Mouse (Mus musculus): ENCODE measurements at regions not wholly inside any gene's neighbourhood (a gene's known extent, or its start where the extent isn't known, plus 50 kb on each side); places are given as distances from the start of the nearest gene placed in this dataset.
A peak's percentile ranks its signal among the peaks of the same experiment; 100 is the strongest.

- Histone ChIP-seq H3K27me3 (replicated peaks; ENCODE audit: control insufficient read depth, insufficient read depth, low read length) (0 out of 2 replicates have a peak, but pooled peaks cover 4% of the 10 kb centered on the region), H3K4me2 (ENCODE audit: low read length) (no peak overlapping the region), H3K27ac (ENCODE audit: low read depth) (peak overlapping the region; percentile 66), H3K9ac (ENCODE audit: low read length) (no peak overlapping the region), H3K4me1 (replicated peaks; ENCODE audit: control insufficient read depth, insufficient read depth, low read length) (peaks cover 35% of the 10 kb centered on the region), H3K36me3 (ENCODE audit: control insufficient read depth, insufficient read depth, low read length) (no peaks in the 10 kb centered on the region), H3K4me3 (ENCODE audit: low read depth, low read length) (no peak overlapping the region), H3K9me3 (ENCODE audit: control insufficient read depth, low read length) (no peaks in the 10 kb centered on the region)
- WGBS, result 33% methylated on average over 10 of the region's 10 CpGs
- DNase-seq (ENCODE audit: low spot score) (no peak), ATAC-seq (replicated peaks; ENCODE audit: low FRiP score, low TSS enrichment, low read depth) (no peak; the same call in 1 of the 2 replicates)
These were observed 105.2 kb upstream of the Pkdcc start for GRCm38 (mm10) chr17:83109792-83110440.

DNA sequence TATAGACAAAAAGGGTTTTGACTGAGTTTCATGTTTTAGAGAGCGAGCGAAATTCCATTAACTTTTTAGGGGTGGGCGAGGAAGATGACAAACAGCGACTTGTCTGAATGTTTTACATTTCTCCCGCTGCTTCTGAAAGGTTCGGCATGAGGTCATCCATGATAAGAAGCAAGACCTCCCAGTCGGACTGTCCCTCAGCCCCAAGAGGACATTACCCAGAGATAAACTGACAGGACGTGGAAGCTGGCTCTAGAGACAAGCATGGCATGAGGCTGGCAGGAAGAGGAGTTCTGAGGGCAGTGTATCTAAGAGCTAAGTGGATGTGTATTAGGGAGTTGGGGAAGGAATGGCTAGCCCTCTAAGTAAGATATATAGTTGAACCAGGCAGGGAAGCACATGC, 104.5 kb upstream of the Pkdcc start:
- Histone ChIP-seq H3K9me3 (ENCODE audit: control insufficient read depth, low read length) (no peaks in the 10 kb centered on the region), H3K27ac (ENCODE audit: low read depth) (peak overlapping the region; percentile 66), H3K4me1 (replicated peaks; ENCODE audit: control insufficient read depth, insufficient read depth, low read length) (peaks cover 41% of the 10 kb centered on the region), H3K4me3 (ENCODE audit: low read depth, low read length) (no peak overlapping the region), H3K9ac (ENCODE audit: low read length) (no peak overlapping the region), H3K27me3 (replicated peaks; ENCODE audit: control insufficient read depth, insufficient read depth, low read length) (0 out of 2 replicates have a peak, but pooled peaks cover 4% of the 10 kb centered on the region), H3K4me2 (ENCODE audit: low read length) (no peak overlapping the region), H3K36me3 (ENCODE audit: control insufficient read depth, insufficient read depth, low read length) (no peaks in the 10 kb centered on the region)
- WGBS, result 16% methylated on average over 8 of the region's 8 CpGs
- ATAC-seq (replicated peaks; ENCODE audit: low FRiP score, low TSS enrichment, low read depth) (0 out of 2 replicates have a peak, but pooled peaks have one; percentile 21), DNase-seq (ENCODE audit: low spot score) (no peak)

- Histone ChIP-seq H3K9me3 (ENCODE audit: control insufficient read depth, low read length) (no peaks in the 10 kb centered on the region), H3K27ac (ENCODE audit: low read depth) (no peak overlapping the region), H3K4me1 (replicated peaks; ENCODE audit: control insufficient read depth, insufficient read depth, low read length) (peaks cover 34% of the 10 kb centered on the region), H3K27me3 (replicated peaks; ENCODE audit: control insufficient read depth, insufficient read depth, low read length) (0 out of 2 replicates have a peak, but pooled peaks cover 4% of the 10 kb centered on the region), H3K36me3 (ENCODE audit: control insufficient read depth, insufficient read depth, low read length) (no peaks in the 10 kb centered on the region), H3K9ac (ENCODE audit: low read length) (no peak overlapping the region), H3K4me3 (ENCODE audit: low read depth, low read length) (no peak overlapping the region), H3K4me2 (ENCODE audit: low read length) (no peak overlapping the region)
- 62% methylated on average over 4 of the region's 4 CpGs for WGBS
- DNase-seq (ENCODE audit: low spot score), result no peak
- ATAC-seq (replicated peaks; ENCODE audit: low FRiP score, low TSS enrichment, low read depth), result no peak
These were observed 99.9 kb upstream of the Pkdcc start for GRCm38 (mm10) chr17:83115146-83115545.

DNA sequence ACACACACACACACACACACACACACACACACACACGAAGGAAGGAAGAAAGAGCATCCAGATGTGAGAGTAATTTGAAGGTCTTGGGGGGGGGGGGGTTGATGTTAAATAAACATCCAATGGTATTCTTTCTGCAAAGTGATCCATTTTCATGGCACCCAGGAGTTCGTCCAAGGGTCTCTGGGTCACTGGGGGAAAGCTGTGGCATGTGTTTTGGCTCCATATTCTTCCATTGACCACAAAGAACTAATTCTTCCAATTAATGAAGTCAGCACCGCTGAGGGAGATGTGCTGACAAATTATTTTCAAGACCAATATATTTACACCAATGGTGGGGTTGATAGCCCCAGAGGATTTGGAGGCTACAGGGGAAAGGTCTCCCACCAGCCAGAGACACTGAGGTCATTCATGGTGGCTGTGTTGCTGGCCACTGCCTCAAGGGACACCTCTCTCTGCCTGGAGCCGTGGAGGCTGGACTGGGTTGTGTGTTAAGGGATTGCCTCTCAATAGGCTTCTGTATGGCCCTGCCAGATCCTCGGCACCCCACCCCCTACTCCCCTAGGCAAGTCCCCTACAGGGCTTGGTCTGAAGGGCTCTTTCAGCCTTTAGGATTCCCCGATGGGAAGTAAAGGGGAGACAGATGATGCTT, 99.1 kb upstream of the Pkdcc start:
- Histone ChIP-seq H3K9ac (ENCODE audit: low read length) (no peak overlapping the region), H3K27me3 (replicated peaks; ENCODE audit: control insufficient read depth, insufficient read depth, low read length) (peaks cover 4% of the 10 kb centered on the region; the same call in 1 of the 2 replicates), H3K9me3 (ENCODE audit: control insufficient read depth, low read length) (no peaks in the 10 kb centered on the region), H3K36me3 (ENCODE audit: control insufficient read depth, insufficient read depth, low read length) (no peaks in the 10 kb centered on the region), H3K27ac (ENCODE audit: low read depth) (peak overlapping the region; percentile 18; the same call in 1 of the 2 replicates), H3K4me1 (replicated peaks; ENCODE audit: control insufficient read depth, insufficient read depth, low read length) (peaks cover 31% of the 10 kb centered on the region), H3K4me3 (ENCODE audit: low read depth, low read length) (no peak overlapping the region), H3K4me2 (ENCODE audit: low read length) (no peak overlapping the region)
- 36% methylated on average over 6 of the region's 6 CpGs for WGBS
- DNase-seq (ENCODE audit: low spot score), result no peak
- ATAC-seq (replicated peaks; ENCODE audit: low FRiP score, low TSS enrichment, low read depth), result no peak

DNA sequence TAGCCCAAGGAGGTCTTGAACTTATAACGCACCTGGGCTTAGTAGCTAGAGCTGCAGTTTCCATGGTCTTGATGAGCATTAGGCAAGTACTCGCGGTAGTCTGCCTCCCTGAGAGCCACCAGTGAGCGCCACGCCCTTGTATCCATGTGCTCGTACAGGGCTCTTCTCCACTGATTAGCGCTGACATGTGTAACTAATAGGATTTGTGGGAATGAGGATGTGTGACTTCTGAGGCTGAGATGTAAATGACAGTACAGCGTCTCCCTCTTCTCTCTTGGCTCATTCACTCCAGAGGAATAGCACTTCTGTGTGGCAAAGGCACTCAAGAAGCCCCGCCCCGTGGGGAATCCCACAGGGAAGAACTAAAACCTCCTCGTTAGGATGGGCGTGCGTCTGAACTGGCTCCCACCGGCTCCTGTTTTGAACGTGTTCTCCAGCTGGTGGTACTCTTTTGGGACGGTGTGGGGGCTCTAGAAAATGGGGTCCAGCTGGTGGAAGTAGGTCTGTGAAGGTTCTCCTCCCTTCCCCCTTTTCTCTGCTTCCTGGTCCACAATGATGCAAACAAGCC, 94.3 kb upstream of the Pkdcc start:
- DNase-seq (ENCODE audit: low spot score), result no peak
- H3K4me2 ChIP-seq (ENCODE audit: low read length), result no peak overlapping the region

GRCm38 (mm10) chr17:83122525-83123280, 92.4 kb upstream of the Pkdcc start:
- peak overlapping the region; percentile 27 for H3K9ac ChIP-seq (ENCODE audit: low read length)
- DNase-seq (ENCODE audit: low spot score) (peak; percentile 83), ATAC-seq (replicated peaks; ENCODE audit: low FRiP score, low TSS enrichment, low read depth) (peak; percentile 80)
- H3K27me3 ChIP-seq (replicated peaks; ENCODE audit: control insufficient read depth, insufficient read depth, low read length), result peaks cover 3% of the 10 kb centered on the region; the same call in 1 of the 2 replicates
- H3K4me2 ChIP-seq (ENCODE audit: low read length), result peak overlapping the region; percentile 50
- H3K4me1 ChIP-seq (replicated peaks; ENCODE audit: control insufficient read depth, insufficient read depth, low read length), result peaks cover 49% of the 10 kb centered on the region
- H3K9me3 ChIP-seq (ENCODE audit: control insufficient read depth, low read length), result no peaks in the 10 kb centered on the region
- peak overlapping the region; percentile 8; the same call in 1 of the 2 replicates for H3K4me3 ChIP-seq (ENCODE audit: low read depth, low read length)
- 7% methylated on average over 20 of the region's 20 CpGs for WGBS
- peak overlapping the region; percentile 70 for H3K27ac ChIP-seq (ENCODE audit: low read depth)
- no peaks in the 10 kb centered on the region for H3K36me3 ChIP-seq (ENCODE audit: control insufficient read depth, insufficient read depth, low read length)

More for the DNA sequence above, 94.3 kb upstream of the Pkdcc start:
- H3K27me3 ChIP-seq (replicated peaks; ENCODE audit: control insufficient read depth, insufficient read depth, low read length), result no peaks in the 10 kb centered on the region; the same call in 1 of the 2 replicates
- H3K27ac ChIP-seq (ENCODE audit: low read depth), result no peak overlapping the region
- H3K4me3 ChIP-seq (ENCODE audit: low read depth, low read length), result no peak overlapping the region
- no peak for ATAC-seq (replicated peaks; ENCODE audit: low FRiP score, low TSS enrichment, low read depth)
- peaks cover 52% of the 10 kb centered on the region for H3K4me1 ChIP-seq (replicated peaks; ENCODE audit: control insufficient read depth, insufficient read depth, low read length)
- H3K36me3 ChIP-seq (ENCODE audit: control insufficient read depth, insufficient read depth, low read length), result no peaks in the 10 kb centered on the region
- no peaks in the 10 kb centered on the region for H3K9me3 ChIP-seq (ENCODE audit: control insufficient read depth, low read length)
- H3K9ac ChIP-seq (ENCODE audit: low read length), result no peak overlapping the region
- WGBS, result 63% methylated on average over 16 of the region's 16 CpGs

DNA sequence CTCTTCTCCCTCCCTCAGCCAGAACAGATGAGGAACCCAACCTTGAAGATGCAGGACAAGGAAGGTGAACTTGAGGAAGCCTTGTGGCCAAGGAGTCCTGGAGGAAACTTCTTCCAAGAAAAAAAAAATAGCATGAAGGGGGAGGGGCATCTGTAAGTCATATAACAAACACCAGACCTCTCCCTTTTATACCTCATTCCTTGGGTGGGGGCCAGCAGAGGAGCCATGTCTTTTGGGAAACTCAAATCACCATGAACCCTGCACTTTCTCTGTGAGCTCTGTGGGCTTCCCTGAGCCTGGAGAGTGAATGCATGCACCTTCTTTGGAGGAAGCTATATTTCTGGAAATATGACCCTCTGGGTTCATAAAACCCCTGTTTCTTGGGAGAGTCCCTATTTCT, 90.0 kb upstream of the Pkdcc start:
- Histone ChIP-seq H3K36me3 (ENCODE audit: control insufficient read depth, insufficient read depth, low read length) (no peaks in the 10 kb centered on the region), H3K9me3 (ENCODE audit: control insufficient read depth, low read length) (no peaks in the 10 kb centered on the region), H3K4me1 (replicated peaks; ENCODE audit: control insufficient read depth, insufficient read depth, low read length) (peaks cover 49% of the 10 kb centered on the region), H3K9ac (ENCODE audit: low read length) (no peak overlapping the region), H3K27me3 (replicated peaks; ENCODE audit: control insufficient read depth, insufficient read depth, low read length) (peaks cover 8% of the 10 kb centered on the region), H3K4me3 (ENCODE audit: low read depth, low read length) (no peak overlapping the region), H3K4me2 (ENCODE audit: low read length) (no peak overlapping the region), H3K27ac (ENCODE audit: low read depth) (peak overlapping the region; percentile 48; the same call in 1 of the 2 replicates)
- ATAC-seq (replicated peaks; ENCODE audit: low FRiP score, low TSS enrichment, low read depth), result no peak
- DNase-seq (ENCODE audit: low spot score), result no peak

DNA sequence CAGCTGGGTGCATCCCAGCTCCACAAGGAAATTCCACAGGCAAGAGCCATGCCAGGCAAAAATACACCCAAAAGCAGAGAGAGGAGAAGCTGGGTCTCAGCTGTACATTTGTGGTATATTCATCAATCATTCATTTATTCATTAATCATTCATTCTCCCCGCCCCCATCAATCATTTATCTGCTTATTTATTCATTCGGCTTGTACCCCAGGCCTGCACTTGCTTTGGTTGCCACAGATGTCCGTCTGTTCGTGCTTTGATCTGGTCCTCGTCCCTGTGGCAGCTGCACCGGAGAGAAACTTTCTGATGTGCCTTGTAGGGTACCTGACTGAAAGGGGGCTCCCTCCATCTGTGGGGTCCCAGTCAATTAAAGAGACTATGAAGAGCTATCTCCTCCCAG, 87.2 kb upstream of the Pkdcc start:
- Histone ChIP-seq H3K27me3 (replicated peaks; ENCODE audit: control insufficient read depth, insufficient read depth, low read length) (peaks cover 19% of the 10 kb centered on the region), H3K9me3 (ENCODE audit: control insufficient read depth, low read length) (no peaks in the 10 kb centered on the region), H3K9ac (ENCODE audit: low read length) (no peak overlapping the region), H3K4me2 (ENCODE audit: low read length) (no peak overlapping the region), H3K36me3 (ENCODE audit: control insufficient read depth, insufficient read depth, low read length) (no peaks in the 10 kb centered on the region), H3K4me1 (replicated peaks; ENCODE audit: control insufficient read depth, insufficient read depth, low read length) (peaks cover 34% of the 10 kb centered on the region), H3K4me3 (ENCODE audit: low read depth, low read length) (no peak overlapping the region), H3K27ac (ENCODE audit: low read depth) (no peak overlapping the region)
- 62% methylated on average over 6 of the region's 6 CpGs for WGBS
- ATAC-seq (replicated peaks; ENCODE audit: low FRiP score, low TSS enrichment, low read depth) (no peak), DNase-seq (ENCODE audit: low spot score) (no peak)
